Comparison of ENCODE assay signal across 26 mouse cellular contexts in the genomic region with DNA sequence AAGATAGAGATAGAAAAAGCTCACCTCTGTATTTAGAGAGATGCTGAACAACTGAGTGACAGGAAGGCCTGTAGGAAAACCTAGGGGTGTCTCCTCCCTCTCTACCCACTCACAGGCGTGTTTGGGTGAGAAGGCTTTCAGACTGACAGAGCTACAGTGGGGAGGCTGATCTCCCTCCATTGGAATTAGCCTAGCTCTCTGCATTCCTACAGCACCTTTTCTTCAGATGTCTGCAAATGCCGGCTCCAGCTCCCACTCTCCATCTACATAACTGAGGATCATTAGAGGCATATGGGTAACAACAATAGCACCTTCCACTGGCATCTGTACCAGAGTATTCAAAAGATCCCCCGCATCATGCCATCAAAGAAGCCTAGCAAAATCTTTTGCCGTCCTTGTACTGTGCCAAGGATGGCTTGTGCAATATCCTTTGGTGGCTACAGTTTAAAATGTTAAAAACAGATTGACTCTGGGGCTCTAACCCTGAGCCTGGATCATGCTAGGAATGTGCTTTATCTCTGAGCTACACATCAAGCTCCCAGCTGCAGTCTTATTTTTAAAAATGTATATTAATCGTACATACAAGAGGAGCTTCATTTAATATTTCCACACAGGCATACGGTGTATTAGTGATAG. TPM values are rescaled to one million over a fixed set of nuclear protein-coding genes. Genes with fewer than 3 reads are reported as not detected.
DNase-seq lines count a peak whose midpoint lies in the region; TF ChIP-seq lines count a peak whose summit lies in the region.
"Had no signal": no experiment of that assay in that cellular context is flagged by ENCODE, and none has a peak within 500 bp of the region (broad histone marks: within the 10 kb centered on the region; RNA-seq: fewer than 3 reads in every experiment).

No protein-coding gene starts in this region.

- H3K36me3 ChIP-seq in ES-E14 (ENCODE audit: control insufficient read depth, insufficient read depth, low read length, poor library complexity, severe bottlenecking): no peaks in the 10 kb centered on the region
- H3K36me3 ChIP-seq: embryonic facial prominence, embryonic 13.5 days; forebrain, embryonic 10.5 days; forebrain, embryonic 15.5 days; stomach, embryonic 15.5 days had no signal

- in situ Hi-C loops in ES-E14 (cut with MboI; ENCODE audit: low sequenced_read_pairs in 2 of 2, unreplicated experiment in 2 of 2): no loop called here

- peak overlapping the region; percentile 68; the same call in 1 of the 2 replicates for H3K27ac ChIP-seq in ES-E14 (ENCODE audit: insufficient read depth, low read depth, low read length, poor library complexity, severe bottlenecking)
- H3K27ac ChIP-seq in brown adipose tissue, adult 24 weeks (replicated peaks; ENCODE audit: low read depth, low read length): peak overlapping the region; percentile 55
- H3K27ac ChIP-seq: embryonic facial prominence, embryonic 13.5 days; forebrain, embryonic 10.5 days; forebrain, embryonic 15.5 days; liver, embryonic 14.5 days; macrophage; stomach, embryonic 15.5 days had no signal

- no peaks in the 10 kb centered on the region for H3K9me3 ChIP-seq in ES-E14 (ENCODE audit: control insufficient read depth, insufficient read depth, low read depth, low read length)
- H3K9me3 ChIP-seq: embryonic facial prominence, embryonic 13.5 days; forebrain, embryonic 10.5 days; forebrain, embryonic 15.5 days; stomach, embryonic 15.5 days had no signal

- peak; percentile 77 for DNase-seq in heart, adult 11 months
- DNase-seq in heart, postnatal 36 days: no peak
- peak; percentile 45 for DNase-seq in ES-E14 (ENCODE audit: low read depth, low spot score)
- DNase-seq in adipocyte (ENCODE audit: low spot score): peak; percentile 33
- DNase-seq in thymus, adult 18-20 months: no peak
- no peak for DNase-seq in embryo, embryonic 11 days
- DNase-seq: B cell, adult 2 months; cerebellum, adult 9-11 months; heart, postnatal 14 days; kidney, adult 2 months; kidney, postnatal 4 days; layer of hippocampus, adult 9-11 months; liver; lung, adult 2 months; lung, postnatal 10 days; midbrain, embryonic 14.5 days; right cerebral cortex, postnatal 25 days; thymus, postnatal 25 days had no signal

- peaks cover 22 to 29% of the 10 kb centered on the region in 2 experiments for H3K4me1 ChIP-seq in ES-E14 (ENCODE audit: control insufficient read depth in 2 of 2, insufficient read depth in 2 of 2, low read length in 2 of 2, poor library complexity in 1 of 2)
- peaks cover 6% of the 10 kb centered on the region; the same call in 1 of the 2 replicates for H3K4me1 ChIP-seq in brown adipose tissue, adult 24 weeks (ENCODE audit: control insufficient read depth, insufficient read depth, insufficient read length, low read length)
- H3K4me1 ChIP-seq: stomach, embryonic 15.5 days had no signal

- intact Hi-C loops in heart, postnatal 36 days (cut with DNase I): no loop called here

- H3K9ac ChIP-seq in ES-E14 (ENCODE audit: insufficient read depth, low read depth, low read length, poor library complexity, severe bottlenecking): no peak overlapping the region; the same call in 1 of the 2 replicates
- H3K9ac ChIP-seq: embryonic facial prominence, embryonic 13.5 days; forebrain, embryonic 15.5 days; liver, embryonic 14.5 days; stomach, embryonic 15.5 days had no signal

- no peak overlapping the region for H3K4me3 ChIP-seq in ES-E14 (ENCODE audit: insufficient read depth in 1 of 2, low read depth in 1 of 2, low read length in 2 of 2, poor library complexity in 1 of 2, severe bottlenecking in 1 of 2)
- no peak overlapping the region for H3K4me3 ChIP-seq in brown adipose tissue, adult 24 weeks (ENCODE audit: insufficient read depth, low read depth, low read length)
- H3K4me3 ChIP-seq: embryonic facial prominence, embryonic 13.5 days; forebrain, embryonic 10.5 days; forebrain, embryonic 15.5 days; stomach, embryonic 15.5 days had no signal

TF ChIP-seq in ES-E14, 5 proteins besides CTCF, POLR2A, EP300 and RAD21:
- TF ChIP-seq HCFC1 (IDR thresholded peaks at IDR 0.05; ENCODE audit: borderline replicate concordance, insufficient read depth, low read length) (no peak), CHD2 (IDR thresholded peaks at IDR 0.05; ENCODE audit: low read depth, low read length) (no peak), ZC3H11A (IDR thresholded peaks at IDR 0.05; ENCODE audit: borderline replicate concordance, low read depth, low read length) (no peak), ZNF384 (IDR thresholded peaks at IDR 0.05; ENCODE audit: low read depth, low read length) (no peak), MAFK (IDR thresholded peaks at IDR 0.05; ENCODE audit: insufficient read depth, low read depth, low read length) (no peak)

RNA-seq across cellular contexts. Expression of a gene that starts 5.4 kb away (rescaled TPM):
- total RNA-seq in heart, postnatal 36 days (2021): 10 to 100 TPM; 11.6 to 12.8 TPM
- 257 and 333 TPM in 2 replicates for total RNA-seq in ES-E14 (2012; rRNA removed)
- polyA plus RNA-seq in brown adipose tissue, adult 24 weeks (2012; ENCODE audit: insufficient read depth, insufficient read length, missing spikeins): 11.3 and 29.2 TPM in 2 replicates
- total RNA-seq: MEL had no signal
- polyA plus RNA-seq: macrophage had no signal

RNA-seq across cellular contexts. Expression of a gene that starts 39.9 kb away (rescaled TPM):
- total RNA-seq in heart, postnatal 36 days (2021): 10 to 100 TPM; 17.1 to 23.6 TPM
- 34.4 and 41.7 TPM in 2 replicates for total RNA-seq in ES-E14 (2012; rRNA removed)
- 18.5 and 31.6 TPM in 2 replicates for polyA plus RNA-seq in brown adipose tissue, adult 24 weeks (2012; ENCODE audit: insufficient read depth, insufficient read length, missing spikeins)
- total RNA-seq: MEL had no signal

Comparison
In these comparisons a context has a peak if more than half of its experiments do, and no peak if none do; other contexts are left out.
1. DNase-seq: peak in heart, adult 11 months (single experiment), ES-E14 (single experiment) and adipocyte (single experiment); none in heart, postnatal 36 days (0 of 2), thymus, adult 18-20 months (0 of 2) and embryo, embryonic 11 days (single experiment).
2. RNA of a gene that starts 5.4 kb away (total RNA-seq): 257 to 333 TPM in ES-E14; 11.6 to 12.8 TPM in heart, postnatal 36 days; every median in the first group is over 10 times any median in the second.